Mouse (Mus musculus) lung, postnatal 0 days (tissue): ENCODE measurements around the gene Naxd. TPM values are rescaled to one million over a fixed set of nuclear protein-coding genes. Genes with fewer than 3 reads are reported as not detected.

ENCODE experiments used
- ATAC-seq: fragments of 200-750 bp; cut with Nextera tagmentation; 2 replicates; pipeline ENCODE4 v1.8.0; 2017; ENCODE audit warnings: moderate library complexity
- DNase-seq: peaks from one replicate; pipeline ENCODE4 v3.0.0-alpha.2; 2016; ENCODE audit warnings: low spot score
- H3K27ac ChIP-seq: fragments of 300-500 bp; sonication (generic); 2 replicates; pipeline ENCODE4 v1.5.1; 2014; ENCODE audit warnings: antibody characterized with exemption, mild to moderate bottlenecking, low read length, mixed read lengths
- H3K27me3 ChIP-seq: fragments of 300-500 bp; sonication (generic); replicated peaks from 2 replicates; pipeline ENCODE4 v1.6.1; 2014; ENCODE audit warnings: low read length, mixed read lengths; ENCODE audit not compliant: insufficient read depth
- H3K36me3 ChIP-seq: fragments of 300-500 bp; sonication (generic); 2 replicates; pipeline ENCODE4 v1.6.1; 2014; ENCODE audit warnings: low read length, mixed read lengths; ENCODE audit not compliant: insufficient read depth
- H3K4me1 ChIP-seq: fragments of 300-500 bp; sonication (generic); 2 replicates; pipeline ENCODE4 v1.6.1; 2014; ENCODE audit warnings: antibody characterized with exemption, low read depth, low read length, mixed read lengths; ENCODE audit not compliant: insufficient read depth
- H3K4me2 ChIP-seq: fragments of 300-500 bp; sonication (generic); replicated peaks from 2 replicates; pipeline ENCODE4 v1.6.1; 2014; ENCODE audit warnings: low read depth, mild to moderate bottlenecking, low read length, moderate library complexity, mixed read lengths
- H3K4me3 ChIP-seq: fragments of 300-500 bp; sonication (generic); 2 replicates; pipeline ENCODE4 v1.5.1; 2014; ENCODE audit warnings: low read depth, low read length
- H3K9ac ChIP-seq: fragments of 300-500 bp; sonication (generic); replicated peaks from 2 replicates; pipeline ENCODE4 v1.6.1; 2014; ENCODE audit warnings: low read depth, mild to moderate bottlenecking
- H3K9me3 ChIP-seq: fragments of 300-500 bp; sonication (generic); 2 replicates; pipeline ENCODE4 v1.6.1; 2016; ENCODE audit warnings: low read length, mixed read lengths
- CTCF ChIP-seq: IDR thresholded peaks from 2 replicates; pipeline ENCODE4 v1.5.1; 2016; ENCODE audit warnings: antibody characterized with exemption, mild to moderate bottlenecking
- EP300 ChIP-seq: IDR thresholded peaks from 2 replicates; pipeline ENCODE4 v1.6.1; 2016; ENCODE audit warnings: antibody characterized with exemption, mild to moderate bottlenecking, control low read depth
- WGBS: fragments of 180-500 bp; shearing (Covaris S2); extraction: QIAGEN DNeasy Blood & Tissue Kit; methylation state at CpG from one replicate; pipeline ENCODE4 v1.1.7; 2014; 5-methylcytosine and 5-hydroxymethylcytosine counted together
- polyA plus RNA-seq: library from polyadenylated mRNA; unstranded; fragments of >200 nt; fragmentation: Nextera tagmentation; extraction: Ambion mirVana; gene quantifications from 2 replicates; pipeline ENCODE4 v1.2.1, GENCODE M21; 2015

Naxd gene
- polyA plus RNA-seq, 1 experiment from 2014 or later = 223 TPM

- DNase-seq (no peak), ATAC-seq (no peak)
- no peaks in the 10 kb centered on the region for H3K9me3 ChIP-seq
- no peak overlapping the region for H3K4me2 ChIP-seq
- H3K36me3 ChIP-seq = 0 out of 2 replicates have a peak, but pooled peaks cover 8% of the 10 kb centered on the region
- TF ChIP-seq CTCF (no peak), EP300 (no peak)
- peaks cover 10% of the 10 kb centered on the region; the same call in 1 of the 2 replicates for H3K4me1 ChIP-seq
- no peaks in the 10 kb centered on the region for H3K27me3 ChIP-seq
- no peak overlapping the region for H3K9ac ChIP-seq
- no peak overlapping the region for H3K4me3 ChIP-seq
- WGBS = 37% methylated on average over 4 of the region's 4 CpGs
- no peak overlapping the region for H3K27ac ChIP-seq
Measured at GRCm38 (mm10) chr8:11452974-11453373, 44.3 kb upstream of the Naxd start.

GRCm38 (mm10) chr8:11454228-11454627, 43.1 kb upstream of the Naxd start:
- H3K9ac ChIP-seq = no peak overlapping the region
- no peaks in the 10 kb centered on the region for H3K27me3 ChIP-seq
- WGBS = 69% methylated on average over 12 of the region's 12 CpGs
- TF ChIP-seq EP300 (no peak), CTCF (no peak)
- no peak overlapping the region for H3K4me3 ChIP-seq
- ATAC-seq (no peak), DNase-seq (no peak)
- no peak overlapping the region for H3K27ac ChIP-seq
- no peaks in the 10 kb centered on the region for H3K36me3 ChIP-seq
- no peaks in the 10 kb centered on the region for H3K9me3 ChIP-seq
- H3K4me2 ChIP-seq = no peak overlapping the region
- H3K4me1 ChIP-seq = peaks cover 14% of the 10 kb centered on the region; the same call in 1 of the 2 replicates

GRCm38 (mm10) chr8:11457278-11457677, 40.0 kb upstream of the Naxd start:
- Histone ChIP-seq H3K4me2 (no peak overlapping the region), H3K4me3 (no peak overlapping the region), H3K36me3 (no peaks in the 10 kb centered on the region), H3K9ac (no peak overlapping the region), H3K4me1 (peaks cover 10% of the 10 kb centered on the region; the same call in 1 of the 2 replicates), H3K27ac (peak overlapping the region; percentile 54; the same call in 1 of the 2 replicates), H3K27me3 (no peaks in the 10 kb centered on the region), H3K9me3 (no peaks in the 10 kb centered on the region)
- TF ChIP-seq EP300 = peak; percentile 49; the same call in 1 of the 2 replicates
- no peak for TF ChIP-seq CTCF
- ATAC-seq (peak; percentile 20; the same call in 1 of the 2 replicates), DNase-seq (no peak)
- WGBS = 60% methylated on average over 3 of the region's 3 CpGs

GRCm38 (mm10) chr8:11457981-11458836, 39.1 kb upstream of the Naxd start:
- DNase-seq (peak; percentile 39), ATAC-seq (peak; percentile 30)
- H3K36me3 ChIP-seq = no peaks in the 10 kb centered on the region
- H3K4me1 ChIP-seq = peaks cover 10% of the 10 kb centered on the region; the same call in 1 of the 2 replicates
- H3K9me3 ChIP-seq = no peaks in the 10 kb centered on the region
- no peaks in the 10 kb centered on the region for H3K27me3 ChIP-seq
- no peak overlapping the region for H3K4me2 ChIP-seq
- no peak overlapping the region for H3K4me3 ChIP-seq
- H3K9ac ChIP-seq = no peak overlapping the region
- 27% methylated on average over 11 of the region's 12 CpGs for WGBS
- H3K27ac ChIP-seq = peak overlapping the region; percentile 54; the same call in 1 of the 2 replicates
- TF ChIP-seq EP300 (no peak), CTCF (no peak)

- Histone ChIP-seq H3K4me1 (peaks cover 10% of the 10 kb centered on the region; the same call in 1 of the 2 replicates), H3K4me3 (no peak overlapping the region), H3K9ac (no peak overlapping the region), H3K9me3 (no peaks in the 10 kb centered on the region), H3K36me3 (no peaks in the 10 kb centered on the region), H3K4me2 (no peak overlapping the region), H3K27ac (peak overlapping the region; percentile 54; the same call in 1 of the 2 replicates), H3K27me3 (no peaks in the 10 kb centered on the region)
- TF ChIP-seq CTCF = no peak
- 17% methylated on average over 5 of the region's 5 CpGs for WGBS
- DNase-seq = no peak
- ATAC-seq = peak; percentile 20; the same call in 1 of the 2 replicates
Measured at GRCm38 (mm10) chr8:11459016-11459415, 38.3 kb upstream of the Naxd start.

GRCm38 (mm10) chr8:11460934-11461333, 36.4 kb upstream of the Naxd start:
- Histone ChIP-seq H3K9me3 (no peaks in the 10 kb centered on the region), H3K27ac (no peak overlapping the region), H3K27me3 (no peaks in the 10 kb centered on the region), H3K4me3 (no peak overlapping the region), H3K9ac (no peak overlapping the region), H3K4me1 (peaks cover 10% of the 10 kb centered on the region; the same call in 1 of the 2 replicates), H3K36me3 (no peaks in the 10 kb centered on the region), H3K4me2 (no peak overlapping the region)
- DNase-seq (no peak), ATAC-seq (no peak)
- TF ChIP-seq EP300 (no peak), CTCF (no peak)
- 14% methylated on average over 2 of the region's 2 CpGs for WGBS
